Mouse (Mus musculus): ENCODE data around the gene Pear1.

The Pear1 gene

DNA sequence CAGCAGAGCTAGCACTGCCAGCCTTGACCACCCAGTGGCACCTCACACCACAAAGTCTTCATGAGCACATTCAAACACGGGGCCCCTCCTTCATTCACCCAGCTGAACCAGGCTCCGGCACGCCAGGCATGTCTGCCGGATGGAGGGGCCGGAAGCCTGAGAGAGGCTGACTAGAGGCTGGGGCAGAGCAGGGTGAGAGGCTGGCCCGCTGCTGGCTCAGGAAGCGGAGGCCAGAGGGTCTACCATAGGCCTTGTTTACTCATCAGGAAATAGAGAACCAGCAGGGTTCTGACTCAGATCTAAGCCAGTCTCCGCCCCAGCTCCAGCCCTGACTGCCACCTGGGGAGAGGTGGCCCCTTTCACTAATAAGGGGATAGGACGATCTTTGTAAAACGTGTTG, 59.0 kb downstream of the Pear1 start:
- no peak for DNase-seq (ENCODE audit: low spot score)

DNA sequence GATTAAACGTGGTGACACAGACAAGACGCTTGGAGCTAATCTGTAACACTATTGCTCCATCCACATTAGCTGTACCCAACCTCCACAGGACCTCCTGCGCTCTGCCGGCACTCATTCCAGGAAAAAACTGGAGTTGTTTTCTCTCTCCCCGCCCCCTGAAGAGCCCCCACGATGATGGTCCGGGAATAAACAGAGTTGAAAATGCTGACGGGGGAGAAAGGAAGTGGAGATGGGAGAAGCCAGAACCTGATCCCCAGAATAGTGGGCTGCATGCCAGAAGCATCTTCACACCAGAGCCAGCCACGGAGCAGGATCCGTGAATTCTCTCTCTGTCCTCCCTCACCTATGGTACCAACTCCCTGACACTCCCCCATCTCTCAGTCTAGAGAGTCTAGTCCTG, 59.6 kb downstream of the Pear1 start:
- DNase-seq (ENCODE audit: low spot score), result no peak

DNA sequence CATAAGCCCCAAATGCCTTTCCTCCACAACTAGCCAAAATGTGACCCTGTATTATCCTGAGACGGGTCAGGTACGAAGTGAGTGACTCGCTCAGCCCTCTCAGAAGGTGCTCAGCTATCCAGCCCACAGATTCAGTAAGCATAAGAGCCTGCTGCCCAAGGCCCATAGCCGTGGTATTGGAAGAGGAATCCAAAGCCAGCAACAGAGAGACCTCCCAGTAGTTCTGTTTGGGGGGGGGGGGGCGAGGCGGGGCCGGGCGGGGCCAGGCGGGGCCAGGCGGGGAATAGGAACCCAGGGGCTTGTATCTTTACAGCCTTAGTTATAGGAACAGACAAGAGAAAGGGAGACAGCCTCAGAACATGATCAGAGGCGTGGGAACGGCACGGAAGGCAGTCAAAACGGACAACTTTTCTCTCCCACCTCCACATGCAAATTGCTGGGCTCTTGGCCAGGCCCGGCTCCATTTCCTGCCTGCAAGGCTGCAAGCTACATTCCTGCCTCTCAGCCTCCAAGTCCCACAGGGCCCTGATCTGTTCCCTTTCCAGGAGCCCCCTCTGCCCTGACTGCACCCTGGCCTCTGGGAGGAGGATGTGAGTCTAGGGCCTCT, 60.3 kb downstream of the Pear1 start:
- DNase-seq (ENCODE audit: low spot score), result peak; percentile 69

DNA sequence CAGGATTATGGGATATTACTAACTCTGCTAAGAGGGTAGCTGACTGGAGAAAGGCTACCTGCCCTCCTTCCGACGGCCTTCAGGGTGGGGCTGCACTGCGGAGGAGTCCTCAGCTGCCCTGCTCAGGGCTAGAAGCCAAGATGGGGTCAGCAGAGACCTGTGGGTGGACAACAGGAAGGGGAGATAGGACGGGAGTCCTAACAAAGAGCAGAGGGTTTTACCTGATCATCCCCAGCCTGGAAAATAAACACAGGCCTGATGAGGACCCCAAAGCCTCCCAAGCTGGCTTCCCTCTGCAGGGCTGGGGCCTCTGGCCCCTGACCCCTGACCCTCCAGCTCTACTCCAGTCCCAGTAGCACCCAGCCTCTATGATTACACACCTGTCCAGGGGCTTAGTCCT, 60.9 kb downstream of the Pear1 start:
- no peak for DNase-seq (ENCODE audit: low spot score)

DNA sequence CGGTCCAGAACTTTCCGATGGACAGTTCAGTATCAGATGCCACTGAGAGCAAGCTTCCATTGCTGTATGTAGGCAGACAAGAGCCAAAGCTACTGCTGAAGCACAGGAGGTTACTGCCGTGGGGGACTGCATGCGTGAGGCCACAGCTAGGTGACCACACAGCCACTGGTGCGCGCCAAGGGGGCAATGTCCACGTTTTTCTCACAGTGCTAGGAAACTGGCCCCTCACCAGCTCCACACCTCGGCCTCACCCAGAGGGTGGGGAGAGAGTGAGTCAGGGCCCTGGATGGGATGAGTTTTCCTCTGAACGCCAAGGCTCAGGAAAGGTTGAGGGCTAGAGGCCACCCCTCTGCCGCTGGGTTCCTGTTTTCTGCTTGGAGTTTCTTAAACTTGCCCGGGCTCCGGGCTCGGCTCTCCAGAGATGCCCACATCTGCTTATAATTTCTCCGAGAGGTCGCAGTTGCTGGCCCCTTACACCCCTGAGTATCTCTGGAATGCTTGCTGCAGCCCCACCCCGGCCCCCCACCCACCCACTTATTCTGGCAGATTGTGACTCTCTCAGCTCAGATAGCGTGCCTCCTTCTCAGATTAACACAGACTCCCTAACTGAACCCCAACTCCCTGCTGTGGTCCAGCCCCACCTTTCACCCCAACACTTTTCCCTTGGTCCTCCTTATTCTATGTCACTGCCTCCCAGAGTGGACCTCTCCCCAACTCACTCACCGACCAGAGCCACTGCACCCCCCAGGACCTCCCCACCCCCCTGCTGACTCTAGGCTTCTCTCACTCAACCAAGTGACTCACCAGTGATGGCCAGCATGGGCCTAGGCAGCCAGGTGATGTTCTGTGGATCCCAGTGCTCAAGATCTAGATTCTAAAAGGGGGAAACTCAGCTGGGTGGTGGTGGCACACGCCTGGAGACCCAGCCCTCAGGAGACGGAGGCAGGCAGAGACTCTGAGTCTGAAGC, 62.4 kb downstream of the Pear1 start:
- no peak for DNase-seq (ENCODE audit: low spot score)

DNA sequence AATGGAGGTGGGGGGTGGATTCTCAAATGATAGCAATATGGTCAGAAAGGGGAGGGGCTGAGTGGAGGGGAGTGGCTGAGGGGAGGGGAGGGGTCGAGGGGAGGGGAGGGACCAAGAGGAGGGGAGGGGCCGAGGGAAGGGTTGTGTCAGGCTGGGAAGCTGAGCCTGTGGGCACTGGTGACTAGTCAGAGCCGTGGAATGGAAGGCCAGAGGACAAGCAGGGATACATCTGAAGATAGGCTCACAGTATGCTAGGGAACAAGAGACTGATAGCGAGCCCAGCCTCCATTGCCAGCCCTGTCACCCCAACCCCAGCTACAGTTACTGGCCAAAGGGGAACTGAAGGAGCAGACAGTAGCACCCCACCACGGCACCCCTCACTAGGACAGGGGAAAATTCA, 65.5 kb downstream of the Pear1 start:
- no peak for DNase-seq (ENCODE audit: low spot score)

DNA sequence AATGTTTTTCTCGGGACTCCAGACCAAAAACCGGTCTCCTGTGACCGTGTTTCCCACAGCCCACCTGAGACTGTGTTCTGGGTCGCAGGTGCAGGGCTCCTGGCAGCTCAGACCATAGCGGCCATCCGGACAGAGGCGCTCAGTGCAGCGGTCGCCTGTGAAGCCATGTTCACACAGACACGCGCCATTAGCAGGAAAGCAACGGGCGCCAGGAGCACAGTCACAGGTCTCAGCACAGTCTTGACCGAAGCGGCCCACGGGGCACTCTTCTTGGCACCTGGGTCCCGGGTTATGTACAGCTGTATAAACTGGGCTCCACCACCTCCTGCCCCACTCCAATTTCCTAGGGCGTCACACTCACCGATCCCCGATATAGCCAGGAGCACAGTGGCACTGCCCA, 67.6 kb downstream of the Pear1 start:
- no peak for DNase-seq (ENCODE audit: low spot score)

DNA sequence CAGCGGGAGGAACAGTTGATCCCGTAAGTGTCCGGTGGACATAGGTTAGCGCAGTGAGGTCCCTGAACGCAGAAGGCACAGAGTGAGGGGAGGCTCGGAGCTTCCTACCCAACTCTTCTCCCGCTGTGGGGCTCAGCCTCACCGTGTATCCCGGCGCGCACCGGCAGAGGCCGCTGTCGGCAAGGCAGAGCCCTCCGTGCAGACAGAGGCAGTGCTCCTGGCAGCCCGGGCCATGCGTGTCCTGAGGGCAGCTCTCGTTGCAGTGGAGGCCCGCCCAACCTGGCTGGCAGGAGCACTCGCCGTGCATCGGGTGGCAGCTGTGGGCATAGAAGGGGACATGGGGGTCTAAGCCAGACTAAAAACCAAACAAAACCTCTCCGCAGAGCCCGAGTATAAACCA, 68.1 kb downstream of the Pear1 start:
- DNase-seq (ENCODE audit: low spot score), result peak; percentile 83

DNA sequence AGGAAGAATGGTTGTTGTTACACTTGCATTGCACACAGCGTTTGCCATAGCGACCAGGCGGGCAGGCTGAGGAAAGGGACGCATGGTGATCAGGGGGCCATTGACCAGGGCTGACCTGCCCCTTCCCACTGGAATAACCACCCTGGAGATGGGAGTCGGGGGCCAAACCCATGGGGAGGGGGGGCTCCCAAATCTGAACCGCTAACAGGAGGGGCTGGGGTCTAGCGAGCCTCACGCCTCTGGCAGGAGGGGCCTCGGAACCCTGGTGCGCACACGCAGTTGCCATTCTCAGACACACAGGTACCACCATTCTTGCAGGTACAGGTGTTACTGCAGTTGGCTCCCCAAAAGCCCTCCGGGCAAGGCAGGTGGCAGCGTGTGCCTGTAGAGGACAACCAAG, 70.3 kb downstream of the Pear1 start:
- no peak for DNase-seq (ENCODE audit: low spot score)

DNA sequence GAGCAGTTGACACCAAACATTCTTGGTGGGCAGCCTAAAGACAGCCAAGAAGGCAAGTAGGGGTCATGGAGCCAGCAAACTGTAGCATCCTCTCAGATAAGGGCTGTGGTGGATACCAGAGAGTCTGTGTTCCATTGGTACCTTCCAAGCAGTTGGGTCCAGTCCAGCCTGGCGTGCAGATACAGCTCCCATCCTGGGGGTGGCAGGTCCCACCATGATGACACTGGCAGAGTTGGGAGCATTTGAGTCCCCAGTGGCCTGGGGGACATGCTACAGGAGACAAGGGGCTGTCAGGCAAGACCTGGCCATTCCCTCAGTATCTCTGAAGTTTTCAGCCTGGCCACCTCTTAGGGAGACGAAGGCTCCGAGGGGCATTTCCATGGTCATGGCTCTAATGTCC, 71.5 kb downstream of the Pear1 start:
- no peak for DNase-seq (ENCODE audit: low spot score)

DNA sequence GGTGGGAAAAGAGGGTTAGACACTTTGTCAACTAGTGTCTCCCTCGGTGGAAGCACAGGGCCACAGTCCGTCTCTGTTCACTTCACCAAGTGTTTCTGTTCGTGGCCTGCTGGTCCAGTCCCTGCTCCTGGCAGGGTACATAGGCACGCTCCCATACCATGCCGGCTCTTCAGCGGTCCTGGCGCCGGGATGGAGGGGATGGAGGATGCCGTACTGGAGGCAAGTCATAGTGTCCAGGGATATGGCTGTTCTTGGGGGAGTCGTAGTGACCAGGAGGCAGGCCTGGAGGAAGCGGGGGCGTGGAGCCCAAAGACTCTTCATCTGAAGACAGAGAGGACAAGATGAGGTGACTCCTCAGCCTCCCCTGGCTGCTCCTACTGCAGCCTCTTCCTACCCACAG, 74.1 kb downstream of the Pear1 start:
- DNase-seq (ENCODE audit: low spot score), result no peak

DNA sequence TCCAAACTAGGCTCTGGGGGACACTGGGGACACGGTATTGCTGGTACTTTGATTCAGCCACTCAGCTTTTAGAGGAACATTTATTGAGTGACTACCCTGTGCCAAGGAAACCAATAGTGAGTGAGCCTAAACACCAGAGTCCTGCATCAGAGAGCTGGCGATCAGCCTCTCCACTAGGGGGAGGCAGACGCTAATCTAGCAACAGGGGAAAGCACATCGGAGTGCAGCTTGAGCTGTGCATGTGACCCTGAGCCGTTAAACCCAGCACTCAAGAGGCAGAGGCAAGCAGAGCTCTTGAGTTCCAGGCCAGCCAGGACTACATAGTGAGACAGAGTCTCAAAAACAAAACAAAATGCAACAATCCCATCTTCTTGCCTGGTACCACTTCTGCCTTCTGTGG, 75.1 kb downstream of the Pear1 start:
- no peak for DNase-seq (ENCODE audit: low spot score)

DNA sequence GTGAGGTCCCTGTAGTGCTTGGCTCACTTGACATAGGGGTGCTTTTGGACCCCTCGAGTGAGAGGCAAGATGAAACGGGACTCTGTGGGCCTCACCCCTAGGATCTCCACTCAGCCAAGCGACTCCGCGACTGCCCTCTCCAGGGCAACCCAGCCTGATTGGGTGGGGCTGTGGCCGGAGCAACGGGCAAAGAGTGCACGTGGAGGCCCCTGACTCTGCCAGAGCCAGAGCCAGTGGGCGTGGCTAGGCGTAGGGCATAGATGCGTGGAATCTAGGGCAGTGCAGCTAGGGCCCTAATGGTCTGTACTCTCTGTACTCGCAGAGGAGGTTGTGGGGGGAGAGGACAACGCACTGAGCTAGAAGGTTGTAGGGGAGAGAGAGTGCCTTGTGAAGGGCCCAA, 75.7 kb downstream of the Pear1 start, which contains the start of gene Lrrc71:
Lrrc71 (minus strand) TSS at position 195 of the 400 bp plus-strand sequence.
- DNase-seq (ENCODE audit: low spot score), result peak; percentile 70

DNA sequence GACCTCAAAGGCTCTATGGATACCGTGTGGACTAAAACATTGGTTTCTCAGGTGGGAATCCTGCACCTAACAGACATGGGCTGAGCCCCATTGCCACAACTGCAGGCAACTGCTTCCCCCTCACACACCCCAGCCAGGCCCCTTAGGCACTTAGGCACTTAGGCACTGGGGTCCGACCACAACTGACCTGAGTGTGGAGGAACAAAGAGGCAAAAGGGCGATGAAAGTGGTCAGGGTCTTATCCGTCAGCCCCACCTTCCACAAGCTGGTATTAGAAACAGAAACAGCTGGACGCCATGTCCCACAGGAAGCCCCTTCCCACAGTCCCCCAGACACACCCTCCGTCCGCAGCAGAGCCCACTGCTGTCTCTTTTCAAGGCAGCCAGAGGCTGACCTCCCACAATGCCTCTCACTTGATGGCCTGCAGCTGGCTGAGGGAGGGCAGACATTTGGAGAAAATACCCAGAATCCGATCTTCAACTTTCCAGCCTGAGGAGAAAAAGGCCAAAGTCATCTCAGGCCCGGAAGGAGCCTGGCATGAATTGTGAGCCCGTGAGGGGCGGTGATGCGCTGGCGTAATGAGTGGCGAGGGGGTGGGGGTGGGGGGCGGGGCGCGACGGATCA, 79.0 kb downstream of the Pear1 start:
- no peak for DNase-seq (ENCODE audit: low spot score)

DNA sequence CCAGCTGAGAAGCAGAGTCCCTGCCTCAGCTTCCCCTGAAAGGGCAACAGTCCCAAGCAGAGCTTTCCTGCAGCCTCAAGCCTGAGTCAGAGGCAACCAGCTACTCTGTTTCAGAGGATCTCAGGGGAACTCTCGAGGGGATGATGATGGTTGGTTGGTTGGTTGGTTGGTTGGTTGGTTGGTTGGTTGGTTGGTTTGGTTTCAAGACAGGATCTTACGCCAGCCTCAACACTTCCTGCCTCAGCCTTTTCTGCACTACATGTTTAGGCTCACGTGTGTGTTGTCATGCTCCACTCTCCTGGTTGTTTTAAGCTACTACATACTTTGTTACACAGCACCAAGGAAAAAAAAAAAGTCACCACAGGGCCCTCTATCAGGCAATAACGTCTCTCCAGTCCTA, 80.2 kb downstream of the Pear1 start:
- DNase-seq (ENCODE audit: low spot score), result no peak

DNA sequence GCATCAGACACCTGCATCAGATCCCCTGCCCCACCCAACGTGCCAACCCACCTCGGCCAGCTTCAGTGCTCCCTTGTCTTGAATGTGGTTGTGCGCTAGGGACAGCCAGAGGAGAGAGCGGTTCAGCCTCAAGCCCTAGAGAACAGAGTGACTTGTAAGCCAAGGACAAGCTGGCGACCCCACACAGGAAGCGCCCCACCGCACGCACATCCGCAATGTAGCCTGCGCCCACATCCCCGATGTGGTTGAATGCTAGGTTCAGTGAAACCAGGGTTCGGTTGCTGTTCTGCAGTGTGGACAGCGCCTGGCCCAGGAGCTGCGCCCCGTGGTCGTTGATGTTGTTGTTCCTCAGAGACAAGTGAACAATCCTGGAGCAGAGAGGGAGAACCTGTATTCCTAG, 81.4 kb downstream of the Pear1 start:
- DNase-seq (ENCODE audit: low spot score), result no peak

DNA sequence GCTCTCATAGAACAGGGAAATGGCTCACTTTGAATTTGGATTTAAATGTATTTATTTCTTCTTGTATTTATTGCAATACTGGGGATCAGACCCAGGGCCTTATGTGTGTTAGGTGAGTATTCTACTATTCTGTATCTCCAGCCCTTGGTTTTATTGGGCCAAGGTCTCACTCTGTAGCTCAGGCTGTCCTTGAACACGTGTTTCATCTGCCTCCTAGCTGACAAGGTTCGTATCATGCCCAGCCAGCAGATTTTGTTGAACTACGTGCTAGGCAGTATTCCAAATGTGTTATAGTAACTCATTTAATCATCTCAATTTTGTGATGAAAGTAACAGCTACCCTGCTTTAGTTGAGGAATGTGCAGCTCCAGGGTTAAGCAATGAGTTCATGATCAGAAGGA, 82.1 kb downstream of the Pear1 start:
- no peak for DNase-seq (ENCODE audit: low spot score)

DNA sequence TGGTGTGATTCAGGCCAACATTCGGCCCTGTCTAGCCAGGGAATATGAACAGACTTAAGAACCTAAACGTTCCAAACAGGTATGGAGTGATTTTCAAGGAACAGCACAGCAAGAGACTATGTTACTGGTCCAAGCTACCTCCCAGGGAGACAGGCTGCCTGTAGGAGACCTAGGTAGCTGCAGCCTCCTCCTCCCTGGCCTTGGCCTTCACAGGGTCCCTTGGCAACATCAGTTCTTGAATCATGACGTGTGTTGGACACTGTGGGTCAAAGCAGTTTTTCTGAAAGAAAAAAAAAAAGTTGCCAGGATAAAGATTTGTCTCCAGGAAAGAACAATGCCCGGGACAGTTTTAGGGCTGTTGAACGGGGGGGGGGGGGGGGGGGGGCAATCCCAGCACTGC, 85.2 kb downstream of the Pear1 start:
- DNase-seq (ENCODE audit: low spot score), result no peak

DNA sequence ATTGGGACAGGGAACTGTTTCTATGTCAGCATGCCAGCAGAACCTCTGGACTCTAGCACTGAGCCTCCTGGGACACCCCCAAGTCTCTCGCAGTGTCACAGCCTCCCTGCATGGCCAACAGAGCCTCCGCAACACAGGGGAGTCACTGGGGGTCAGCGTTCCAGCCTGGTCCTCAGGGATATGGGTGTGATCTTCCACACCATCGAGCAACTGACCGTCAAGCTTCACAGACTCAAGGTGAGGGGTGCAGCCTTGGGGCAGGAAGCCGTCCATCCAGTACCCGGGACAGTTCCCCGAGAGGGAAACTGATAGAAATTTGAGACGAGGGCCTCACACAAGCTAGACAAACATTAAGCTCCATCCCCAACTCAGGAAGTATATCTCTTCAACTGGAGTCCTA, 88.8 kb downstream of the Pear1 start:
- no peak for DNase-seq (ENCODE audit: low spot score)

DNA sequence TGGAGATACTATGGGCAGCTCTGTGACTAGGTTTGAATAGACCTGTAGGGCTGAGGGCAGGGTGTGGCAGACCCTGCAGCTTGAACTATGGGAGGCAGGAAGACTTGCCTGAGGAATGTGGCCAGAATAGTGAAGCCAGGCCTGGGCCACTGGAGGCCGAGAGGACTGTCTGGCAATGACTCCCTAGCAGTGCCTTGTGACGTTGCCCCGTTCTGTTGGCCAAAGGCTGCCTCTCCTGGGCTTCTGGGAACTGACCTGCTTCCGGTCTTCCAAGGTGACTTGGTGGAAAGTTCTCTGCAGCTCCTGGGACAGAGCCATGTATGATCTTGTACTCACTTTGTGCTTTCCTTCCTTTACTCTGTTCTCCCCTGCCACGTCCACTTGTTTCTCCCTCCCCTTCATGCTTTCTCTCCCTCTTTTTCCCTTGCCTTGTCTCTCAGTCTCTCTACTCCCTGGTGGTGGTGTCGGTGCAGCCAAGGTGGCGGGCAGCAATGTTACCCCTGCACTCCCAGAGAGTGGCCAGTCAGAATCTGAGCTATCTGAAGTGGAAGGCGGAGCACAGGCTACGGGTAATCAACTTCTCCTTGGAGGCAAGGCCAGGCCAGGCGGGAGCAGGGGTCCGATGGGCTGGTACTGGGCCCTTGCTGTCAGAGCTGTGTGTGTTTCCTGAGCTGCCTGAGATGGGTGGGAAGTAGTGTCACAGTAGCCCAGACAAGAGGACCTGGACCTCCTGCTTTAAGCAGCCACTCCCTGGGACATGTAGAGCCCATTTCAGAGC, 89.9 kb downstream of the Pear1 start:
- no peak for DNase-seq (ENCODE audit: low spot score)

DNA sequence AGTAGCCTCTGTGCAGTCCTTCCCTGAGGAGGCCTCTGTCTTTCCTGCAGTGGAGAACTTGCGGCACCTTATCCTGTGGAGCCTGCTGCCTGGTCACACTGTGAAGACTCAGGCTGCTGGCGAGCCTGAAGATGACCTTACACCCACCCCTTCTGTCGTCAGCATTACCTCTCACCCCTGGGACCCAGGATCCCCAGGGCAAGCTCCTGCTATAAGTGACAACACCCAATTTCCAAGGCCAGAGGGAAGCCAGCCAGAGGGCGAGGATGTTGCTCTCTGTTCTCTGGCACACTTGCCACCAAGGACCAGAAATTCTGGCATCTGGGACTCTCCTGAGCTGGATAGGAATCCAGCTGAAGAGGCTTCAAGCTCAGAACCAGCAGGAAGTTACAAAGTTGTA, 91.0 kb downstream of the Pear1 start:
- no peak for DNase-seq (ENCODE audit: low spot score)

DNA sequence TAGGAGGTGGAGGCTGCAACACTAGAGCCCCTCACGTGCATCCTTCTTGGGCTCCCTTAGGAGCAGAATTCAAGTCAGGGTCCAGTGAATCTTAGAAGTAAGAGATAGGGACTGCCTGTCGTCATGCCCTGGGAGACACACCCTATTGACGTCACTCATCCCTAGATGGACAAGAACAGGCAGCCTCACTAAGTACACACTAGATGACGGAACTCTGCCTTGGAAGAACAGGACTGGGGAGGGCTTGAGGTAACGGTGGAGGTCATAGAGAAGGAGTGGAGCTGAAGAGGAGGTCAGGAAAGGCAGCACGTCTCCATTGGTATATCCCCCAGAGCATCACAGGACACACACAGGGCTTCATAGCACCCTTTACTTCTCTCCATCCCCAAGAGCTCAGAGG, 95.4 kb downstream of the Pear1 start:
- DNase-seq (ENCODE audit: low spot score), result no peak

Data from testis, postnatal 14 days (tissue).